Mouse (Mus musculus): ENCODE results near the gene Odf4. TPM values are rescaled to one million over a fixed set of nuclear protein-coding genes. Genes with fewer than 3 reads are reported as not detected.
A peak's percentile ranks its signal among the peaks of the same experiment; 100 is the strongest.

The Odf4 gene
- polyA plus RNA-seq, 1 experiment from 2014 or later = 1.2 TPM

GRCm38 (mm10) chr11:68908846-68909503 is 17.9 kb downstream of the Odf4 start:
- peaks cover 32% of the 10 kb centered on the region for H3K36me3 ChIP-seq
- no peak for ATAC-seq (ENCODE audit: low FRiP score, low read depth)
- no peak overlapping the region for H3K4me2 ChIP-seq
- H3K4me1 ChIP-seq (replicated peaks) = peaks cover 4% of the 10 kb centered on the region; the same call in 1 of the 2 replicates
- no peaks in the 10 kb centered on the region for H3K9me3 ChIP-seq
- WGBS = 64% methylated on average over 7 of the region's 7 CpGs
- no peaks in the 10 kb centered on the region for H3K27me3 ChIP-seq
- no peak overlapping the region for H3K9ac ChIP-seq
- no peak overlapping the region for H3K27ac ChIP-seq (replicated peaks)
- H3K4me3 ChIP-seq = no peak overlapping the region

GRCm38 (mm10) chr11:68907251-68907650 is 19.6 kb downstream of the Odf4 start:
- Histone ChIP-seq H3K9me3 (no peaks in the 10 kb centered on the region), H3K9ac (no peak overlapping the region), H3K4me1 (replicated peaks) (peaks cover 13% of the 10 kb centered on the region), H3K36me3 (peaks cover 46% of the 10 kb centered on the region), H3K27me3 (no peaks in the 10 kb centered on the region), H3K4me2 (no peak overlapping the region), H3K27ac (replicated peaks) (no peak overlapping the region), H3K4me3 (no peak overlapping the region)
- 71% methylated on average over 3 of the region's 3 CpGs for WGBS
- no peak for ATAC-seq (ENCODE audit: low FRiP score, low read depth)

- 76% methylated on average over 4 of the region's 4 CpGs for WGBS
- no peak for ATAC-seq (ENCODE audit: low FRiP score, low read depth)
- no peaks in the 10 kb centered on the region for H3K27me3 ChIP-seq
- H3K4me2 ChIP-seq = no peak overlapping the region
- H3K4me3 ChIP-seq = no peak overlapping the region
- no peak overlapping the region for H3K27ac ChIP-seq (replicated peaks)
- peaks cover 14% of the 10 kb centered on the region for H3K4me1 ChIP-seq (replicated peaks)
- no peaks in the 10 kb centered on the region for H3K9me3 ChIP-seq
- H3K36me3 ChIP-seq = peaks cover 46% of the 10 kb centered on the region
- H3K9ac ChIP-seq = no peak overlapping the region
Observed at GRCm38 (mm10) chr11:68906461-68906790, 20.5 kb downstream of the Odf4 start.

GRCm38 (mm10) chr11:68905665-68906460 is 21.0 kb downstream of the Odf4 start:
- H3K4me1 ChIP-seq (replicated peaks) = peaks cover 15% of the 10 kb centered on the region
- no peak overlapping the region for H3K27ac ChIP-seq (replicated peaks)
- no peaks in the 10 kb centered on the region for H3K27me3 ChIP-seq
- H3K9me3 ChIP-seq = no peaks in the 10 kb centered on the region
- WGBS = 94% methylated on average over 9 of the region's 9 CpGs
- ATAC-seq (ENCODE audit: low FRiP score, low read depth) = no peak
- peaks cover 46% of the 10 kb centered on the region for H3K36me3 ChIP-seq
- no peak overlapping the region for H3K4me3 ChIP-seq
- no peak overlapping the region for H3K9ac ChIP-seq
- H3K4me2 ChIP-seq = no peak overlapping the region

DNA sequence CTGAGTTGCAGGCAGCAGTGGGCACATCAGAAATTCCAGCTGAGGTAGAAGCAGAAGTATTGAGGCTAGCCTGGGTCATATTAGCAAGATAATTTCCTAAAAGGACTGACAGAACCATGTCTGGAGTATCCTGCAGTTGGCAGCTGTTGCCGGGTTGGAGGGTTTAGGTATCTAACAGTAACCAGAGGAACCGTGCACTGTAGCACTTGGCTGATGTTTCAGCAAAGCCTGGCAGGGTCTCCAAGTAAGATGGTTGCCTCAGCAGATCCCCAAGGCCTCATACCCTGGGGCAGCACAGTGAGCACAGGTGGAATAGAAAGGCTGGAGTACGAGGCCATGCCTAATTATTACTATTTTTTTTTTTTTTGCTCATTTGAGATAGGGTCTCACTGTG is 21.7 kb downstream of the Odf4 start:
- no peak overlapping the region for H3K4me3 ChIP-seq
- ATAC-seq (ENCODE audit: low FRiP score, low read depth) = no peak
- H3K36me3 ChIP-seq = peaks cover 46% of the 10 kb centered on the region
- no peak overlapping the region for H3K27ac ChIP-seq (replicated peaks)
- H3K9ac ChIP-seq = no peak overlapping the region
- no peaks in the 10 kb centered on the region for H3K27me3 ChIP-seq
- peaks cover 17% of the 10 kb centered on the region for H3K4me1 ChIP-seq (replicated peaks)
- H3K4me2 ChIP-seq = no peak overlapping the region
- H3K9me3 ChIP-seq = no peaks in the 10 kb centered on the region
- 84% methylated on average over 3 of the region's 3 CpGs for WGBS

- ATAC-seq (ENCODE audit: low FRiP score, low read depth) = no peak
- Histone ChIP-seq H3K9ac (no peak overlapping the region), H3K27ac (replicated peaks) (no peak overlapping the region), H3K36me3 (peaks cover 46% of the 10 kb centered on the region), H3K27me3 (no peaks in the 10 kb centered on the region), H3K4me1 (replicated peaks) (peaks cover 17% of the 10 kb centered on the region), H3K9me3 (no peaks in the 10 kb centered on the region), H3K4me2 (no peak overlapping the region), H3K4me3 (no peak overlapping the region)
- WGBS = 84% methylated on average over 8 of the region's 8 CpGs
Observed at GRCm38 (mm10) chr11:68904375-68905137, 22.3 kb downstream of the Odf4 start.

DNA sequence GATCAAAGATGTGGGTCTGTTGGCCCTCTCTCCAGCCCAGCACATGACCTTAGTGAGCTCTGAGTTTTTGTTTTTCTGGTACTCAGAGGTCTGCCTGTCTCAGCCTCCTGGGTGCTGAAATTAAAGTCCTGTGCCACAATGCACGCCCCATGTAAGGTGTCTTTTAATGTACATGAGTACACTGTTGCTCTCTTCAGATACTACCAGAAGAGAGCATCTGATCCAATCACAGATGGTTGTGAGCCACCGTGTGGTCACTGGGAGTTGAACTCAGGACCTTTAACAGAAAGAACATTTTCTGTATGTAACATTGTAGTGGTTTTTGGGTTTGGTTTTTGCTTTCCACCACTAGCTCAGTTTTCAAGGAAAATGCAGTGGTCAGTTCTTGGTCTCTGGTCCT is 23.1 kb downstream of the Odf4 start:
- WGBS = 95% methylated on average over 2 of the region's 2 CpGs
- H3K36me3 ChIP-seq = peaks cover 46% of the 10 kb centered on the region
- H3K9me3 ChIP-seq = no peaks in the 10 kb centered on the region

DNA sequence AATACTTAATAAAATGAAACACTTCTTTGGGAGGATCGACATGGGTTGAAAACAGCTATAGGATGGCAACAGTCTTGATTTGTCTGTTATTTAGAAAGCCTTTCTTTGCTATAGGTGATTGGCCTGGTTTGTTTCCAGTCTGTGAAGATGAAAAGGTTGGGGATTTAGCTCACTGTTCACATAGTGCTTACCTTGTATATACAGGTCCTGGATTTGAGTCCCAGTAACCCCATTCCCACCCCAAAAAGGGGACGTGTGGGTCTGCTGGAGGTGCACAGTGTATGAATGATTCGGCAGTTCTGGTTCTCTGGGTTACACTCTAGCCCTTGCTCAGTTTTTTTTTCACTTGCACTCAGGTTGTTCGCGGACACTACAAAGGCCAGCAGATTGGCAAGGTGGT is 24.1 kb downstream of the Odf4 start:
- Histone ChIP-seq H3K9ac (peak overlapping the region; percentile 83), H3K4me2 (peak overlapping the region; percentile 57), H3K27ac (replicated peaks) (no peak overlapping the region), H3K4me1 (replicated peaks) (peaks cover 17% of the 10 kb centered on the region), H3K36me3 (peaks cover 46% of the 10 kb centered on the region), H3K9me3 (no peaks in the 10 kb centered on the region), H3K27me3 (no peaks in the 10 kb centered on the region), H3K4me3 (peak overlapping the region; percentile 73)
- no peak for ATAC-seq (ENCODE audit: low FRiP score, low read depth)
- WGBS = 82% methylated on average over 5 of the region's 5 CpGs

More for the DNA sequence above, 23.1 kb downstream of the Odf4 start:
- H3K4me1 ChIP-seq (replicated peaks) = peaks cover 17% of the 10 kb centered on the region
- H3K4me3 ChIP-seq = no peak overlapping the region
- no peak overlapping the region for H3K27ac ChIP-seq (replicated peaks)
- H3K4me2 ChIP-seq = no peak overlapping the region
- no peaks in the 10 kb centered on the region for H3K27me3 ChIP-seq
- ATAC-seq (ENCODE audit: low FRiP score, low read depth) = no peak
- no peak overlapping the region for H3K9ac ChIP-seq

- no peak for ATAC-seq (ENCODE audit: low FRiP score, low read depth)
- peak overlapping the region; percentile 83 for H3K9ac ChIP-seq
Observed at GRCm38 (mm10) chr11:68902367-68902766, 24.5 kb downstream of the Odf4 start.

DNA sequence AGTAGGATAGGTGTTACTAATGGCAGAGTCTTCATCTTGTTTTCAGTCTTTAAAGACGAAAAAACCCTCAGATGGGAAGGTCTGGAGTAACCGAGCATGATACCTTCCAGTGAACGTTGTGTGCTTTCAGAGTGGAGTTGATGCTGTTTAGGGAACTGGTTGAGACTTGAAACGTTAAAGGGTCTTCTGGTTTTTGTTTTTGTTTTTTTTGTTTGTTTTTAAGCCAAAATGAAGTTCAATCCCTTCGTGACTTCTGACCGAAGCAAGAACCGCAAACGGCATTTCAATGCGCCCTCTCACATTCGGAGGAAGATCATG is 24.9 kb downstream of the Odf4 start:
- Histone ChIP-seq H3K36me3 (peaks cover 43% of the 10 kb centered on the region), H3K27me3 (no peaks in the 10 kb centered on the region), H3K9me3 (no peaks in the 10 kb centered on the region), H3K27ac (replicated peaks) (peak overlapping the region; percentile 92), H3K4me2 (peak overlapping the region; percentile 57), H3K4me1 (replicated peaks) (peaks cover 17% of the 10 kb centered on the region), H3K9ac (peak overlapping the region; percentile 83), H3K4me3 (peak overlapping the region; percentile 73)
- WGBS = 2% methylated on average over 10 of the region's 10 CpGs
- no peak for ATAC-seq (ENCODE audit: low FRiP score, low read depth)

More at GRCm38 (mm10) chr11:68902367-68902766, 24.5 kb downstream of the Odf4 start:
- Histone ChIP-seq H3K9me3 (no peaks in the 10 kb centered on the region), H3K27me3 (no peaks in the 10 kb centered on the region), H3K36me3 (peaks cover 46% of the 10 kb centered on the region), H3K27ac (replicated peaks) (no peak overlapping the region), H3K4me3 (peak overlapping the region; percentile 73), H3K4me2 (peak overlapping the region; percentile 57), H3K4me1 (replicated peaks) (peaks cover 17% of the 10 kb centered on the region)
- 5% methylated on average over 11 of the region's 11 CpGs for WGBS

DNA sequence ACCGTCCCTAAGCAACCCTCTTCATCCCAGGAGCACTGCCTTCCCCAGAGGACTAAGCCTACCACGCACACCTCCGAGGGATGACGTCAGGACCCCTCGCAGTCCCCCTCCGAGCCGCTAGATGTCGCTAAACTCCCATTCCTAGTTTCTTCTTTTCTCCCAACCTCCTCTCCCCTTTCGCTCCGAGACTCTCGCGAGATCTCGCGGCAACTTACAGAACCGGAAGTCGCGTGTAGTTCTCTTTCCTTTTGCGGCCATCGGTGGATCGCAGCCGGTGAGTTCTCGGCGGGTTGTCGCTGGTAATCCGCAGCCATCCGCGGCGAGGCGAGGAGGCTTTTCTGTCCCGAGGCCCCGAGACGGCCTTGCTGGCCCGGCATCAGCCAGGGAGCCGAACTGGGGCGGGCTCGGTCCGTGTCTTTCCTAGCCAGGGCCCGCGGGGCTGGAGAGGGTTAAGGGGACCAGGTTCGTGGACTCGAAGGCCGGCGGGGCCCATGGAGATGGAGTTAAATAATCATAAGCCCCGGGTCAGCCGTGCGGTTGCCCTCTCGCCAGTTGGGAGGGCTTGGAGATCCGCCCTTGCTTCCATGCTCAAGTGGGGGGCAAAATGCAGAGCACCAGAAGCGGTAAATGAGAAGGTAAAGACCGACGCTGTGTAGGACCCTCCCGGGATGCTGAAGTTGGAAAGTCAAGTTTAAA is 25.4 kb downstream of the Odf4 start, which contains the start of gene Rpl26:
TSS of gene Rpl26 (plus strand) at position 233 of the 696 bp plus-strand sequence.
- peaks cover 17% of the 10 kb centered on the region for H3K4me1 ChIP-seq (replicated peaks)
- ATAC-seq (ENCODE audit: low FRiP score, low read depth) = peak; percentile 88
- under 1% methylated on average over 52 of the region's 52 CpGs for WGBS
- peaks cover 38% of the 10 kb centered on the region for H3K36me3 ChIP-seq
- no peaks in the 10 kb centered on the region for H3K27me3 ChIP-seq
- peak within 1 kb of the TSS; percentile 57 for H3K4me2 ChIP-seq
- peak within 1 kb of the TSS; percentile 73 for H3K4me3 ChIP-seq
- H3K27ac ChIP-seq (replicated peaks) = peak within 1 kb of the TSS; percentile 92
- no peaks in the 10 kb centered on the region for H3K9me3 ChIP-seq
- H3K9ac ChIP-seq = peak within 1 kb of the TSS; percentile 83
